Mouse (Mus musculus) lung, adult 2 months (tissue): Measurements from ENCODE around the gene Cphx3.
"Not testable (repeated sequence)": the region's sequence is repeated elsewhere in the genome, so short reads cannot be mapped to it uniquely, and the experiment has no call there.

Source experiments
- CTCF ChIP-seq: fragments of 200-500 bp; IDR thresholded peaks from 2 replicates; pipeline ENCODE4 v1.5.1; 2011; ENCODE audit warnings: mild to moderate bottlenecking, low read length, control low read depth; ENCODE audit not compliant: insufficient read depth
- POLR2A ChIP-seq: fragments of 200-500 bp; IDR thresholded peaks from 2 replicates; pipeline ENCODE4 v1.6.1; 2011; ENCODE audit warnings: low read depth, mild to moderate bottlenecking, control low read depth, low read length, borderline replicate concordance; ENCODE audit errors: extremely low read depth

DNA sequence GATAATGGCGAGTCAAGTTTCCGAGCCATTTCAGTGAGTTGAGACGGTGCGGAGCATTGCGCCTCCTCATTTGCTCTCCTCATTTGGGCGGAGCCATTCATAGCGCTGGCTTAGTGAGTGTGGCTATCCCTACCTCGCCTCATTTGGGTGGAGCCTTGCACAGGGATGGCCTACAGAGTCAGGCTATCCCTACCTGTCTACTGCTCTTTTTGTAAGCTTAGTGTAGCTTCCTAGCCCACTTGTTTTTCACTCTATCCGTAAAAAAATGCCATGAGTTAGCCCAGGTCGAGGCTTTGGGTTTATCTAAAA is 14.8 kb upstream of the Cphx3 start, which contains the start of gene Tmem254c:
- not testable (repeated sequence) for TF ChIP-seq POLR2A, CTCF
